Mouse (Mus musculus) lung, adult 2 months (tissue): Measurements from ENCODE around the gene Car14.

Source experiments
- CTCF ChIP-seq: fragments of 200-500 bp; IDR thresholded peaks from 2 replicates; pipeline ENCODE4 v1.5.1; 2011; ENCODE audit warnings: mild to moderate bottlenecking, low read length, control low read depth; ENCODE audit not compliant: insufficient read depth
- POLR2A ChIP-seq: fragments of 200-500 bp; IDR thresholded peaks from 2 replicates; pipeline ENCODE4 v1.6.1; 2011; ENCODE audit warnings: low read depth, mild to moderate bottlenecking, control low read depth, low read length, borderline replicate concordance; ENCODE audit errors: extremely low read depth

DNA sequence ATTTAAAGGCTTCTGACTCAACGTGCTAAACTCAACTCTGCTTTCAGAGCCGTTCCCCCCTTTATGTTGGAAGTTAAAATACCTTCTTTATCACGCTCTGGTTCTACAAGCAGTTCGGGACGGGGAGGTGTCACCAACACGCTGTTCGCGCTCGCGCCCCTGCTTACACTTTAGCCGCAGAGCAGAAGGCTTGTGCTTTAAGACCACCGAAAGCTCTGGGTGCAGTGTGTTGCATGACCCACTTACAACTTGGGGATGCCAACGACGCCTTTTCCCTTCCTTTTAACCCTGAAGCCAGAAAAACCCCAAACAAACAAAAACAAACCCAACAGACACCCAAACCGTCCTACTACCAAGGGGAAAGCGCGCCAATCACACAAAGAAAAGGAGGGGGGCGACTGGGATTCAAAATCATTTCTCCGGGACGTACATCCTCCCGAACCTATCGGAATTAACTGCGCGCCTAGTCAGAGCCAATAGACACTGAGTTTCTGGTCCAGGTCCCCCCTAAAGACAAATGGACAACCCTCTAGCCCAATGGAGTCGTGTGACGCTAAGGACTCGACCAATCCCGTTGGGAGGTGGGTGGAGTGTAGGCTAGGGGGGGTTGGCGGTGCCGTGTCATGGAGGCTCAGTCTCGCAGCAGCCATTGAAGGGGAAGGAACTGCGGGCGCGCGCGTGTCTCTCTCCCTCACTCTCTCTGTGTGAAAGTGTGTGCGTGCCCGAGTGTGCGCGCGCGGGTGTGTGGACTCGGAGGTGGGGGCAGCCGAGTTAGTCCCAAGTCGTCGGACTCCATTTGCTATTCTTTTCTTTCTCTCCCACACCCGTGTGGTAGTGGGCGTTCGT is 24.4 kb upstream of the Car14 start, which contains the start of gene Anp32e:
- TF ChIP-seq CTCF, result no peak
- TF ChIP-seq POLR2A, result peak; percentile 92
